ENCODE assay signal across 8 mouse cellular contexts in genomic region chr8:111662473-111662872, GRCm38 (mm10). TPM values are rescaled to one million over a fixed set of nuclear protein-coding genes. Genes with fewer than 3 reads are reported as not detected.
DNase-seq lines count a peak whose midpoint lies in the region; ATAC-seq and TF ChIP-seq lines count a peak whose summit lies in the region.

No protein-coding gene starts in this region.

- no peaks in the 10 kb centered on the region for H3K9me3 ChIP-seq in hindbrain, embryonic 10.5 days
- H3K9me3 ChIP-seq in hindbrain, embryonic 13.5 days = no peaks in the 10 kb centered on the region
- no peaks in the 10 kb centered on the region for H3K9me3 ChIP-seq in embryonic facial prominence, embryonic 10.5 days
- H3K9me3 ChIP-seq in hindbrain, embryonic 15.5 days = no peaks in the 10 kb centered on the region

- no peak overlapping the region for H3K9ac ChIP-seq in hindbrain, embryonic 13.5 days
- no peak overlapping the region for H3K9ac ChIP-seq in hindbrain, embryonic 15.5 days

- H3K27ac ChIP-seq in hindbrain, embryonic 10.5 days = no peak overlapping the region
- no peak overlapping the region for H3K27ac ChIP-seq in hindbrain, embryonic 13.5 days
- H3K27ac ChIP-seq in embryonic facial prominence, embryonic 10.5 days (replicated peaks) = no peak overlapping the region
- H3K27ac ChIP-seq in hindbrain, embryonic 15.5 days (replicated peaks) = no peak overlapping the region
- no peak overlapping the region for H3K27ac ChIP-seq in left cerebral cortex, adult 2 months

- no peaks in the 10 kb centered on the region for H3K27me3 ChIP-seq in hindbrain, embryonic 10.5 days (ENCODE audit: insufficient read depth, poor library complexity, severe bottlenecking)
- no peaks in the 10 kb centered on the region for H3K27me3 ChIP-seq in hindbrain, embryonic 13.5 days
- no peaks in the 10 kb centered on the region for H3K27me3 ChIP-seq in embryonic facial prominence, embryonic 10.5 days (replicated peaks; ENCODE audit: low read depth, poor library complexity, severe bottlenecking)
- no peaks in the 10 kb centered on the region for H3K27me3 ChIP-seq in hindbrain, embryonic 15.5 days

- no peak overlapping the region for H3K4me3 ChIP-seq in hindbrain, embryonic 10.5 days
- H3K4me3 ChIP-seq in hindbrain, embryonic 13.5 days = no peak overlapping the region
- no peak overlapping the region for H3K4me3 ChIP-seq in embryonic facial prominence, embryonic 10.5 days
- no peak overlapping the region for H3K4me3 ChIP-seq in hindbrain, embryonic 15.5 days
- H3K4me3 ChIP-seq in left cerebral cortex, adult 2 months = no peak overlapping the region

- no peak overlapping the region for H3K4me2 ChIP-seq in hindbrain, embryonic 13.5 days
- H3K4me2 ChIP-seq in hindbrain, embryonic 15.5 days = no peak overlapping the region

- no peak for ATAC-seq in hindbrain, embryonic 13.5 days (ENCODE audit: low FRiP score)
- ATAC-seq in hindbrain, embryonic 15.5 days (ENCODE audit: low FRiP score, low read depth) = 0 out of 2 replicates have a peak, but pooled peaks have one; percentile 56

- WGBS in hindbrain, embryonic 10.5 days = 88% methylated on average over 3 of the region's 3 CpGs
- WGBS in hindbrain, embryonic 13.5 days = 89% methylated on average over 3 of the region's 3 CpGs
- WGBS in embryonic facial prominence, embryonic 10.5 days = 86% methylated on average over 3 of the region's 3 CpGs
- 95% methylated on average over 3 of the region's 3 CpGs for WGBS in hindbrain, embryonic 15.5 days

- peak; percentile 66 for DNase-seq in hindbrain, embryonic 10.5 days (ENCODE audit: low spot score)
- peak; percentile 80 for DNase-seq in adrenal gland, postnatal 25 days
- DNase-seq in embryonic facial prominence, embryonic 10.5 days (ENCODE audit: low spot score) = peak; percentile 73
- DNase-seq in left cerebral cortex, adult 2 months (ENCODE audit: extremely low spot score in 1 of 2, low spot score in 2 of 2) = peak; percentile 67 to 82
- DNase-seq in natural killer cell, adult 2 months (ENCODE audit: low spot score in 2 of 2) = peak; percentile 33 to 66
- DNase-seq in testis, postnatal 10 days (ENCODE audit: low spot score) = peak; percentile 90

- H3K36me3 ChIP-seq in hindbrain, embryonic 10.5 days = peaks cover 43% of the 10 kb centered on the region
- H3K36me3 ChIP-seq in hindbrain, embryonic 13.5 days = peaks cover 31% of the 10 kb centered on the region
- H3K36me3 ChIP-seq in embryonic facial prominence, embryonic 10.5 days (replicated peaks) = peaks cover 43% of the 10 kb centered on the region
- peaks cover 17% of the 10 kb centered on the region for H3K36me3 ChIP-seq in hindbrain, embryonic 15.5 days

- TF ChIP-seq CTCF in left cerebral cortex, adult 2 months (IDR thresholded peaks at IDR 0.05) = peak; percentile 82

- intact Hi-C loops in left cerebral cortex, adult 2 months (cut with DNase I) = loop anchor here (1.0 to 10.0 kb wide), 3 partner anchors 126 to 318 kb away; partner anchors contain the start of gene Znrf1

- peaks cover 3% of the 10 kb centered on the region; the same call in 1 of the 2 replicates for H3K4me1 ChIP-seq in hindbrain, embryonic 10.5 days (replicated peaks)
- H3K4me1 ChIP-seq in hindbrain, embryonic 13.5 days (replicated peaks) = no peaks in the 10 kb centered on the region
- H3K4me1 ChIP-seq in embryonic facial prominence, embryonic 10.5 days = peaks cover 1% of the 10 kb centered on the region
- H3K4me1 ChIP-seq in hindbrain, embryonic 15.5 days (replicated peaks) = peaks cover 1% of the 10 kb centered on the region

RNA-seq across cellular contexts. Expression of gene Zfp1, which starts 19.3 kb away (rescaled TPM):
- 20.2 and 23.8 TPM in 2 replicates for polyA plus RNA-seq in hindbrain, embryonic 10.5 days (2016; fragmentation: Nextera tagmentation; extraction: Ambion mirVana)
- polyA plus RNA-seq in hindbrain, embryonic 13.5 days (2015; fragmentation: Nextera tagmentation; extraction: Ambion mirVana) = 27.6 and 28.1 TPM in 2 replicates
- total RNA-seq in adrenal gland, postnatal 25 days (2021) = 10.0 and 10.9 TPM in 2 replicates
- 20.2 and 20.9 TPM in 2 replicates for polyA plus RNA-seq in embryonic facial prominence, embryonic 10.5 days (2016; fragmentation: Nextera tagmentation; extraction: Ambion mirVana)
- polyA plus RNA-seq in hindbrain, embryonic 15.5 days (2015; fragmentation: Nextera tagmentation; extraction: Ambion mirVana) = 25.1 and 25.9 TPM in 2 replicates
- 10 to 100 TPM; 22.0 to 23.5 TPM for total RNA-seq in left cerebral cortex, adult 2 months (2021)

RNA-seq across cellular contexts. Expression of gene Ctrb1, which starts 28.3 kb away (rescaled TPM):
- polyA plus RNA-seq in hindbrain, embryonic 10.5 days (2016; fragmentation: Nextera tagmentation; extraction: Ambion mirVana) = not detected in 2 replicates
- polyA plus RNA-seq in hindbrain, embryonic 13.5 days (2015; fragmentation: Nextera tagmentation; extraction: Ambion mirVana) = 3.1 TPM in 1 of 2 replicates, not detected in the other
- not detected in 2 replicates for total RNA-seq in adrenal gland, postnatal 25 days (2021)
- not detected in 2 replicates for polyA plus RNA-seq in embryonic facial prominence, embryonic 10.5 days (2016; fragmentation: Nextera tagmentation; extraction: Ambion mirVana)
- 1.00 and 1.9 TPM in 2 replicates for polyA plus RNA-seq in hindbrain, embryonic 15.5 days (2015; fragmentation: Nextera tagmentation; extraction: Ambion mirVana)
- total RNA-seq in left cerebral cortex, adult 2 months (2021) = not detected

RNA-seq across cellular contexts. Expression of gene Ldhd, which starts 32.3 kb away (rescaled TPM):
- 0.24 and 0.26 TPM in 2 replicates for polyA plus RNA-seq in hindbrain, embryonic 10.5 days (2016; fragmentation: Nextera tagmentation; extraction: Ambion mirVana)
- polyA plus RNA-seq in hindbrain, embryonic 13.5 days (2015; fragmentation: Nextera tagmentation; extraction: Ambion mirVana) = 0.52 and 0.53 TPM in 2 replicates
- total RNA-seq in adrenal gland, postnatal 25 days (2021) = 60.3 and 66.8 TPM in 2 replicates
- 0.23 and 0.25 TPM in 2 replicates for polyA plus RNA-seq in embryonic facial prominence, embryonic 10.5 days (2016; fragmentation: Nextera tagmentation; extraction: Ambion mirVana)
- 0.91 and 1.2 TPM in 2 replicates for polyA plus RNA-seq in hindbrain, embryonic 15.5 days (2015; fragmentation: Nextera tagmentation; extraction: Ambion mirVana)
- total RNA-seq in left cerebral cortex, adult 2 months (2021) = 10 to 100 TPM; 10.1 to 10.8 TPM
